Mouse (Mus musculus) brain, embryonic 14.5 days (tissue): Measurements from ENCODE around the gene Dennd2c.
"Not testable (repeated sequence)": the region's sequence is repeated elsewhere in the genome, so short reads cannot be mapped to it uniquely, and the experiment has no call there.

Experiments
- CTCF ChIP-seq: fragments of 200-500 bp; IDR thresholded peaks from 2 replicates; pipeline ENCODE4 v1.5.1; 2012; ENCODE audit warnings: inconsistent platforms, mild to moderate bottlenecking, moderate library complexity, borderline replicate concordance; ENCODE audit not compliant: insufficient read depth, insufficient read length; ENCODE audit errors: extremely low read depth
- POLR2A ChIP-seq: fragments of 200-500 bp; IDR thresholded peaks from 2 replicates; pipeline ENCODE4 v1.6.1; 2012; ENCODE audit warnings: mild to moderate bottlenecking, inconsistent platforms, borderline replicate concordance; ENCODE audit not compliant: poor library complexity, insufficient read depth, insufficient read length, severe bottlenecking; ENCODE audit errors: extremely low read depth

- TF ChIP-seq POLR2A, CTCF: not testable (repeated sequence)
Observed at GRCm38 (mm10) chr3:103215399-103215798, 113.0 kb downstream of the Dennd2c start.
